Mouse (Mus musculus): ENCODE results near the gene Taar5. TPM values are rescaled to one million over a fixed set of nuclear protein-coding genes. Genes with fewer than 3 reads are reported as not detected.

Gene Taar5
- total RNA-seq, 2 experiments from 2014 or later = not detected

DNA sequence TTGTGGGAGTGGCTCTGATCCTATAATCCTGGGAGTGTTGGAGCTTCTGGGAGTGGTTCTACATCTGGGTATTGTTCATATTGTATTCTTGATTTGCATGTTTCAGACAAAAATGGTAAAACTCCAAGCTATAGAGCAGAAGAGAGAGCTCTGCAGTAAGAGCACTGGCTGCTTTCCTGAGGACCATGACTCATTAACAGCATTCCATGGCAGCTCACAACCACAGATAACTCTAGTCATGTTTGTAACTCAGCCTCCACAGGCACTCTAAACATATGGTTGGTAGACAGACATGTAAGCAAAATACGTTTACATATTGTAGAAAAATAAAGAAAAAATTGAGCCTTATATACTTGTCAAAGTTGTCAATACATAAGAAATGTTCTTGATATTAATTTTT is 35.9 kb downstream of the Taar5 start:
- intact Hi-C loops (cut with DNase I) = no loop called here
- DNase-seq = no peak

DNA sequence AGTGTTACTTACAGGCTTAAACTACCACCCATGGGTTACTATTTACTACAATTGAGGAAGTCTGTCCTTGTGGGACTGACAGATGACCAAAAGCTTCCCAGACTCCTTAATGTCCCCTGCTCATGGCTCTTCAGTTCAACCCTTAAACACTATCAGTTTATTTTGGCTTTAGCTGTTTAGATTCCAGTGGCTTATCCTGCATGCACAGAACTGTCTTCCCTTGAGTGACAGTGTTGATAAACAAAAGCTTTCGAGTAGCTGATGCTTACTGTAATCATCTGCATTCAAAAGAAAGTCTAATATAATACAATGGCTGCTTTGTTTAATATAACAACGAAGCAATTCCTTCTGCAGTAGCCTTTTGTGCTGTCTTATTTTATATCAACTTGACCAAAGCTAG is 36.5 kb downstream of the Taar5 start:
- intact Hi-C loops (cut with DNase I) = no loop called here
- no peak for DNase-seq

DNA sequence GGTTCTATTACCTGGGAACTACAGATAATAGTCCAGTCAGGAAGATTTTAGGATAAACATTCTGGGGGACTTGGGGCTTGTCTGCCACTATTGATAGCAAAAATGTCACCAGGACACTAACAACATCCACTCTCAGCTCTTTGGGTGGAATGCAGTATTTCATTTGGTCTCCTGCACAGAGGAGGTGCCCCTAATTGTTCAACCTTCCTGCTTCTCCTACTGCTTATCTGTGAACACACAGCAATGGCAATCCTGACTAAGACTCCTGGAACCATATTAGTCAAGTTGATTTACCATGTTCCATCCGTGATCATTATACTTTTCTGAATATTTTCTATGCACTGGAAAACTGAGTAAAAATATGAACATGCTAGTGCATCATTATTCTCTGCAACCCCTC is 37.6 kb downstream of the Taar5 start:
- DNase-seq = no peak
- intact Hi-C loops (cut with DNase I) = no loop called here

Other genes with a start within 250 kb of the Taar5 start
- gene Rps12, start 183.4 kb upstream of the Taar5 start, total RNA-seq (2021) = 100 to 1,000 TPM; 199 to 263 TPM
- gene Slc18b1, start 173.7 kb upstream of the Taar5 start, total RNA-seq (2021) = 1 to 10 TPM; 6.3 to 8.0 TPM
- gene Vnn3, start 119.2 kb upstream of the Taar5 start, total RNA-seq (2021) = under 1 TPM in 1 of 2 experiments, not detected in 1; 0.28 TPM
- under 1 TPM; 0.51 to 0.83 TPM for gene Vnn1, start 76.0 kb upstream of the Taar5 start, total RNA-seq (2021)
- gene Taar1, start 50.4 kb upstream of the Taar5 start, total RNA-seq (2021) = not detected
- not detected for gene Taar2, start 32.1 kb upstream of the Taar5 start, total RNA-seq (2021)
- not detected for gene Taar3, start 21.1 kb upstream of the Taar5 start, total RNA-seq (2021)
- not detected for gene Taar4, start 10.2 kb upstream of the Taar5 start, total RNA-seq (2021)
- not detected for gene Taar6, start 14.9 kb downstream of the Taar5 start, total RNA-seq (2021)
- not detected for gene Taar7a, start 22.8 kb downstream of the Taar5 start, total RNA-seq (2021)
- gene Taar7b, start 29.2 kb downstream of the Taar5 start, total RNA-seq (2021) = not detected
- not detected for gene Taar7d, start 56.5 kb downstream of the Taar5 start, total RNA-seq (2021)
- gene Taar7e, start 66.9 kb downstream of the Taar5 start, total RNA-seq (2021) = not detected
- not detected for gene Taar7f, start 78.8 kb downstream of the Taar5 start, total RNA-seq (2021)
- not detected for gene Taar8a, start 105.8 kb downstream of the Taar5 start, total RNA-seq (2021)
- gene Taar8b, start 121.6 kb downstream of the Taar5 start, total RNA-seq (2021) = not detected
- not detected for gene Taar8c, start 131.2 kb downstream of the Taar5 start, total RNA-seq (2021)
- not detected for gene Taar9, start 138.8 kb downstream of the Taar5 start, total RNA-seq (2021)
- 10 to 100 TPM; 41.6 to 46.6 TPM for gene Stx7, start 178.6 kb downstream of the Taar5 start, total RNA-seq (2021)

All from heart, postnatal 36 days (tissue).